18 mouse cellular contexts compared by ENCODE assay signal in genomic region chr2:109384019-109384418, GRCm38 (mm10).
DNase-seq lines count a peak whose midpoint lies in the region; ATAC-seq lines count a peak whose summit lies in the region.
"Had no signal": no experiment of that assay in that cellular context is flagged by ENCODE, and none has a peak within 500 bp of the region (broad histone marks: within the 10 kb centered on the region; RNA-seq: fewer than 3 reads in every experiment).

No protein-coding gene starts in this region.

- peak; percentile 45 for ATAC-seq in CD4-positive, CD25-positive, alpha-beta regulatory T cell, adult 4 months
- ATAC-seq in inflammation-experienced regulatory T-cells, adult 6 months = peak; percentile 25
- ATAC-seq: activated CD4-positive, CD25-positive, alpha-beta regulatory T cell, adult 4 months; forebrain, embryonic 15.5 days; forebrain, postnatal 0 days; Patski had no signal

- DNase-seq in 416B (ENCODE audit: low read depth) = peak; percentile 17
- no peak for DNase-seq in urinary bladder, postnatal 14 days (ENCODE audit: low spot score)
- DNase-seq in embryo, embryonic 11 days = no peak
- DNase-seq: adrenal gland, adult 8-10 months; adrenal gland, postnatal 25 days; B cell, adult 2 months; cerebellum, adult 11 months; cerebellum, adult 18-20 months; cerebellum, adult 8-10 months; cerebellum, adult 9-11 months; cerebellum, postnatal 14 days; cerebellum, postnatal 36 days; forebrain, postnatal 0 days had no signal
